8 mouse cellular contexts compared by ENCODE assay signal in the genomic region with DNA sequence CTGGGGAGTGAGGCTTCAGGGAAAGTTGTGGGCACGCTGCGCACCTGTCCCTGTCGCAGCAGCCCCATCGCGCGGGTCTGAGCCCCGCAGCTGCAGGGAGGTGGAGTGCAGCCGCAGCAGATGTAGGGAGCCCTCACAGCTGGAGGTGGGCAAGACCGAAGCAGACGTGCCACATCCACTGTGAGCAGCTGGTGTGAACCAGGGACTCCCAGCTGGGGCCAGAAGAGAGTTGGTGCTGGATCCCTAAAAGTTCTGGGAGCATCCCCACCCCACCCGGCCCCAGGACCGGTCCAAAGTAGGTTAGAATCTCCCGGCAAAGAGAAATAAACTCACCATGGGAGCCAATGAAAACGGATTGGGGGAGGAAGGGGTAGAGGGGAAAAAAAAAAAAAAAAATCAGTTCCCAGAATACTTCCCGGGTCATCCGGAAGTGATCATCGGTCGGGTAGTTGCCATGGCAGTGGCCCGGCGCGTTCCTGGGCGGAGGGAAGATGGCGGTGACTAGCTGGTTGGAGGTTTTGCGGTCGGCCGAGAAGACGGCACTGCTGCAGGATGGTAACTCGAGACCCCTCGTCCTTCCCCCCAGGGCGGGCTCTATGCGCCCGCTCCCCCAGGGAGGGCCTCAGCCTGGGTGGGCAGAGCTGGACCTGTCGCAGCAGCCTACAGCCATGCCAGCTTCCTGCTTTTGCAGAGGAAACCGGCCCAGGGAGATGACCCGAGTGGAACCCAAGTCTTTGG. TPM values are rescaled to one million over a fixed set of nuclear protein-coding genes. Genes with fewer than 3 reads are reported as not detected.
DNase-seq lines count a peak whose midpoint lies in the region; ATAC-seq and TF ChIP-seq lines count a peak whose summit lies in the region.

A gene (minus strand): TSS at position 379 of the 738 bp plus-strand sequence.
A gene (plus strand): TSS at position 463 of the 738 bp plus-strand sequence.

- H3K4me3 ChIP-seq in ES-Bruce4 (ENCODE audit: low read depth, low read length) = peak within 1 kb of the TSS; percentile 90
- peak within 1 kb of the TSS; percentile 58 for H3K4me3 ChIP-seq in forebrain, embryonic 14.5 days (ENCODE audit: low read depth, low read length)
- peak within 1 kb of the TSS; percentile 77 for H3K4me3 ChIP-seq in lung, adult 2 months (replicated peaks; ENCODE audit: extremely low read depth, low read depth, low read length)
- H3K4me3 ChIP-seq in neural tube, embryonic 15.5 days (replicated peaks) = peak within 1 kb of the TSS; percentile 72

- peaks cover 4% of the 10 kb centered on the region; the same call in 1 of the 2 replicates for H3K36me3 ChIP-seq in ES-Bruce4 (ENCODE audit: control insufficient read depth, insufficient read depth, low read length, poor library complexity, severe bottlenecking)
- H3K36me3 ChIP-seq in forebrain, embryonic 14.5 days (ENCODE audit: control insufficient read depth, insufficient read depth, low read length) = 0 out of 2 replicates have a peak, but pooled peaks cover 13% of the 10 kb centered on the region
- no peaks in the 10 kb centered on the region; the same call in 1 of the 2 replicates for H3K36me3 ChIP-seq in neural tube, embryonic 15.5 days

- peak within 1 kb of the TSS; percentile 76 for H3K4me2 ChIP-seq in forebrain, embryonic 14.5 days (ENCODE audit: low read length)
- H3K4me2 ChIP-seq in neural tube, embryonic 15.5 days = peak within 1 kb of the TSS; percentile 94

- no peaks in the 10 kb centered on the region for H3K27me3 ChIP-seq in ES-Bruce4 (ENCODE audit: control insufficient read depth, insufficient read depth, low read length, poor library complexity, severe bottlenecking)
- H3K27me3 ChIP-seq in forebrain, embryonic 14.5 days (replicated peaks; ENCODE audit: control insufficient read depth, insufficient read depth, low read length) = no peaks in the 10 kb centered on the region
- no peaks in the 10 kb centered on the region for H3K27me3 ChIP-seq in neural tube, embryonic 15.5 days (replicated peaks)

- under 1% methylated on average over 35 of the region's 35 CpGs for WGBS in forebrain, embryonic 14.5 days
- under 1% methylated on average over 35 of the region's 35 CpGs for WGBS in lung, adult 2 months
- under 1% methylated on average over 31 of the region's 35 CpGs for WGBS in neural tube, embryonic 15.5 days

- no peaks in the 10 kb centered on the region for H3K4me1 ChIP-seq in ES-Bruce4 (ENCODE audit: control insufficient read depth, insufficient read depth, low read length)
- H3K4me1 ChIP-seq in forebrain, embryonic 14.5 days (ENCODE audit: control insufficient read depth, insufficient read depth, low read length) = peaks cover 7% of the 10 kb centered on the region; the same call in 1 of the 2 replicates
- peaks cover 4% of the 10 kb centered on the region; the same call in 1 of the 2 replicates for H3K4me1 ChIP-seq in lung, adult 2 months (ENCODE audit: control insufficient read depth, insufficient read depth, low read length)
- peaks cover 26% of the 10 kb centered on the region for H3K4me1 ChIP-seq in neural tube, embryonic 15.5 days

- intact Hi-C loops in heart, postnatal 14 days (cut with DNase I) = no loop called here

- 0 out of 2 replicates have a peak within 1 kb of the TSS, but pooled peaks have one; percentile 2 for H3K27ac ChIP-seq in ES-Bruce4 (ENCODE audit: insufficient read depth, low read length)
- H3K27ac ChIP-seq in forebrain, embryonic 14.5 days (ENCODE audit: low read depth, low read length) = peak within 1 kb of the TSS; percentile 52; the same call in 1 of the 2 replicates
- peak within 1 kb of the TSS; percentile 78 for H3K27ac ChIP-seq in neural tube, embryonic 15.5 days (replicated peaks)

- DNase-seq in cerebellum, adult 11 months = peak; percentile 73
- DNase-seq in forebrain, embryonic 14.5 days (ENCODE audit: low spot score) = peak; percentile 90
- peak; percentile 79 to 89 for DNase-seq in heart, postnatal 14 days
- DNase-seq in layer of hippocampus, adult 18-20 months (ENCODE audit: low spot score in 2 of 2) = peak; percentile 82
- DNase-seq in lung, adult 2 months = peak; percentile 87
- peak; percentile 84 for DNase-seq in testis, postnatal 14 days (ENCODE audit: low spot score)

- peak; percentile 92 for ATAC-seq in forebrain, embryonic 14.5 days
- peak; percentile 90 for ATAC-seq in neural tube, embryonic 15.5 days (ENCODE audit: low FRiP score)

- no peak for TF ChIP-seq CTCF in ES-Bruce4 (IDR thresholded peaks at IDR 0.05; ENCODE audit: low read depth, low read length)
- TF ChIP-seq CTCF in lung, adult 2 months (IDR thresholded peaks at IDR 0.05; ENCODE audit: insufficient read depth, low read length) = no peak

- H3K9me3 ChIP-seq in ES-Bruce4 (replicated peaks; ENCODE audit: control insufficient read depth, insufficient read depth, low read length, poor library complexity, severe bottlenecking) = no peaks in the 10 kb centered on the region
- H3K9me3 ChIP-seq in forebrain, embryonic 14.5 days (replicated peaks; ENCODE audit: control insufficient read depth, low read length) = no peaks in the 10 kb centered on the region
- no peaks in the 10 kb centered on the region for H3K9me3 ChIP-seq in neural tube, embryonic 15.5 days (replicated peaks)

- H3K9ac ChIP-seq in ES-Bruce4 (ENCODE audit: low read depth, poor library complexity, severe bottlenecking) = peak within 1 kb of the TSS; percentile 85
- H3K9ac ChIP-seq in forebrain, embryonic 14.5 days (ENCODE audit: low read length) = peak within 1 kb of the TSS; percentile 66
- H3K9ac ChIP-seq in neural tube, embryonic 15.5 days (replicated peaks) = peak within 1 kb of the TSS; percentile 63

- TF ChIP-seq POLR2A in ES-Bruce4 (IDR thresholded peaks at IDR 0.05; ENCODE audit: insufficient read depth, low read length) = no peak
- TF ChIP-seq POLR2A in lung, adult 2 months (IDR thresholded peaks at IDR 0.05; ENCODE audit: borderline replicate concordance, extremely low read depth, low read depth, low read length) = peak; percentile 68; the same call in 1 of the 2 replicates

- TF ChIP-seq EP300 in ES-Bruce4 (IDR thresholded peaks at IDR 0.05; ENCODE audit: insufficient read depth, low read depth, low read length) = no peak

RNA-seq across cellular contexts. Expression of the first gene that starts in this region (rescaled TPM):
- polyA plus RNA-seq in ES-Bruce4 (2011; ENCODE audit: insufficient read depth, insufficient read length, low read depth, missing spikeins) = 10.6 and 13.4 TPM in 2 replicates
- polyA plus RNA-seq in forebrain, embryonic 14.5 days (2014; fragmentation: Nextera tagmentation; extraction: Ambion mirVana) = 11.5 and 13.0 TPM in 2 replicates
- 1 to 10 TPM; 8.6 to 8.7 TPM for total RNA-seq in heart, postnatal 14 days (2021)
- 10 to 100 TPM in 1 of 2 experiments, 1 to 10 TPM in 1; 9.5 to 11.1 TPM for total RNA-seq in layer of hippocampus, adult 18-20 months (2021)
- polyA plus RNA-seq in lung, adult 2 months (2012; rRNA removed) = 9.1 and 10.6 TPM in 2 replicates
- 11.0 and 11.6 TPM in 2 replicates for polyA plus RNA-seq in neural tube, embryonic 15.5 days (2015; fragmentation: Nextera tagmentation; extraction: Ambion mirVana)

RNA-seq across cellular contexts. Expression of the second gene that starts in this region (rescaled TPM):
- polyA plus RNA-seq in ES-Bruce4 (2011; ENCODE audit: insufficient read depth, insufficient read length, low read depth, missing spikeins) = 21.1 and 22.4 TPM in 2 replicates
- 49.0 and 50.1 TPM in 2 replicates for polyA plus RNA-seq in forebrain, embryonic 14.5 days (2014; fragmentation: Nextera tagmentation; extraction: Ambion mirVana)
- total RNA-seq in heart, postnatal 14 days (2021) = 10 to 100 TPM; 17.1 to 20.0 TPM
- total RNA-seq in layer of hippocampus, adult 18-20 months (2021) = 10 to 100 TPM; 59.5 to 64.0 TPM
- 6.6 and 7.5 TPM in 2 replicates for polyA plus RNA-seq in lung, adult 2 months (2012; rRNA removed)
- polyA plus RNA-seq in neural tube, embryonic 15.5 days (2015; fragmentation: Nextera tagmentation; extraction: Ambion mirVana) = 76.7 and 80.3 TPM in 2 replicates

Comparison
In these comparisons a context has a peak if more than half of its experiments do, and no peak if none do; other contexts are left out.
1. Peak in every context shown above with its lines: DNase-seq, ATAC-seq, H3K4me3 ChIP-seq and H3K27ac ChIP-seq.
2. H3K27ac ChIP-seq: peak in every context shown above with its lines; median percentile 78 in neural tube, embryonic 15.5 days; 52 in forebrain, embryonic 14.5 days; 2 in ES-Bruce4.